Mouse (Mus musculus) G1E (cell line): Measurements from ENCODE around the gene Galntl6.

ENCODE experiments used
- CTCF ChIP-seq: IDR thresholded peaks from 2 replicates; pipeline ENCODE4 v1.5.1; 2012; ENCODE audit warnings: low read depth, low read length, inconsistent platforms, mixed read lengths
- GATA1 ChIP-seq: IDR thresholded peaks from 2 replicates; pipeline ENCODE4 v1.6.1; 2012; ENCODE audit warnings: borderline replicate concordance, low read length, inconsistent platforms, mixed read lengths
- GATA2 ChIP-seq: IDR thresholded peaks from 2 replicates; pipeline ENCODE4 v1.6.1; 2012; ENCODE audit warnings: low read depth, low read length, inconsistent platforms, borderline replicate concordance
- POLR2AphosphoS5 ChIP-seq: IDR thresholded peaks from 2 replicates; pipeline ENCODE4 v1.6.1; 2012; ENCODE audit warnings: low read depth, low read length, inconsistent platforms; ENCODE audit not compliant: insufficient replicate concordance
- TAL1 ChIP-seq: conservative IDR thresholded peaks from 2 replicates; pipeline ENCODE4 v1.6.1; 2012; ENCODE audit warnings: low read depth, low read length, inconsistent platforms, mixed read lengths

- no peak for TF ChIP-seq CTCF
- TF ChIP-seq GATA2 = no peak
- no peak for TF ChIP-seq GATA1
- TF ChIP-seq TAL1 = no peak
- no peak for TF ChIP-seq POLR2AphosphoS5
Measured at GRCm38 (mm10) chr8:57890159-57890558, 1022.3 kb downstream of the Galntl6 start.
